In the genomic region with DNA sequence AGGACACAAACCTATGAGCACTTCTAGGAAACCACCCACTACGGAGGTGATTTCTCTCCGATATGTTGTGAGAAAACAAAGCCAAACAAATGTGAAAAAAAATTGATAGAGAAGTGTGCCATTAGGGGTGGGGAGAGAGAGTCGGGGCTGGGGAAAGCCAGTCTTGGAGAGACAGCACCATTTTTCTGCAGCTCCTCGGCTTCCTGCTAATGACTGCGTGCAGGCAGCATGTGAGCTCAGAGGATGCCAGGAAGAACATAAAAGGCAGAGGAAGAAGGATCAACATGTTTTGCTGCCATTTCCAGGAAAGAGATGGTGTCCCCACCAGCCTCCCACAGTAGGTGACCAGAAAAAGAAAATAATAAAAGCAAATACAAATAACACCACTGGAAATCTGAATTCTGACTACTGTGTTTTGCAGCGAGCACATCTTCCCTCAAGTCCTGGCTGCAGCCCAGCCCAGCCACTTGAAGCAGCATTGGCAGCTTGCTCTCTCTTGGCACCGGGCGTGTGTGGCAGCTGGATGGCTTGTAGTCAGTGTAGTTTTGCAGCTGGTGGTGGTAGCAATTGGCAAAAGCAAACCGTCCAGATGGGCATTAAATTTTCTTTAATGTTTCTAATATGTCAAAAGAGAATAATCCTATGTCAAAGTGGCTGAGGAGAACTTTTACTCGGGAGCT, we compare ENCODE assay signal across 8 mouse cellular contexts.
DNase-seq lines count a peak whose midpoint lies in the region; ATAC-seq and TF ChIP-seq lines count a peak whose summit lies in the region.

No protein-coding gene starts in this region.

- no peak for TF ChIP-seq EP300 in liver, postnatal 0 days (IDR thresholded peaks at IDR 0.05; ENCODE audit: low read depth)

- no peak overlapping the region for H3K9ac ChIP-seq in midbrain, embryonic 15.5 days
- no peak overlapping the region for H3K9ac ChIP-seq in liver, postnatal 0 days (replicated peaks)

- no peaks in the 10 kb centered on the region for H3K9me3 ChIP-seq in midbrain, embryonic 15.5 days
- no peaks in the 10 kb centered on the region for H3K9me3 ChIP-seq in midbrain, embryonic 10.5 days (replicated peaks)
- H3K9me3 ChIP-seq in liver, postnatal 0 days (ENCODE audit: low read length): no peaks in the 10 kb centered on the region

- H3K27ac ChIP-seq in midbrain, embryonic 15.5 days: 0 out of 2 replicates have a peak overlapping the region, but pooled peaks have one; percentile 8
- H3K27ac ChIP-seq in midbrain, embryonic 10.5 days (replicated peaks): no peak overlapping the region
- H3K27ac ChIP-seq in liver, postnatal 0 days (ENCODE audit: low read depth): no peak overlapping the region

- H3K4me2 ChIP-seq in midbrain, embryonic 15.5 days: no peak overlapping the region
- no peak overlapping the region for H3K4me2 ChIP-seq in liver, postnatal 0 days (ENCODE audit: low read depth, low read length)

- H3K4me1 ChIP-seq in midbrain, embryonic 15.5 days: no peaks in the 10 kb centered on the region
- H3K4me1 ChIP-seq in midbrain, embryonic 10.5 days: no peaks in the 10 kb centered on the region; the same call in 1 of the 2 replicates
- no peaks in the 10 kb centered on the region for H3K4me1 ChIP-seq in liver, postnatal 0 days (ENCODE audit: insufficient read depth)

- no peaks in the 10 kb centered on the region for H3K27me3 ChIP-seq in midbrain, embryonic 15.5 days (replicated peaks)
- no peaks in the 10 kb centered on the region for H3K27me3 ChIP-seq in midbrain, embryonic 10.5 days (ENCODE audit: low read depth, poor library complexity, severe bottlenecking)
- no peaks in the 10 kb centered on the region for H3K27me3 ChIP-seq in liver, postnatal 0 days (ENCODE audit: insufficient read depth, low read length)

- WGBS in midbrain, embryonic 15.5 days: 76% methylated on average over 10 of the region's 10 CpGs
- WGBS in midbrain, embryonic 10.5 days: 92% methylated on average over 10 of the region's 10 CpGs
- WGBS in liver, postnatal 0 days (ENCODE audit: insufficient replicate concordance): 78% methylated on average over 10 of the region's 10 CpGs

- no peak; the same call in 1 of the 2 replicates for ATAC-seq in midbrain, embryonic 15.5 days (replicated peaks)
- ATAC-seq in liver, postnatal 0 days: no peak

- peak; percentile 48 for DNase-seq in adrenal gland, postnatal 14 days
- DNase-seq in adrenal gland, postnatal 4 days (ENCODE audit: low spot score in 2 of 2): no peak
- DNase-seq in midbrain, embryonic 10.5 days (ENCODE audit: low spot score): no peak
- DNase-seq in layer of hippocampus, adult 18-20 months (ENCODE audit: low spot score in 2 of 2): peak; percentile 50 to 70
- DNase-seq in right cerebral cortex, postnatal 10 days (ENCODE audit: low spot score in 2 of 2): peak; percentile 89 to 90
- no peak for DNase-seq in yolk sac, embryonic 10.5 days (ENCODE audit: low spot score)
- no peak for DNase-seq in liver, postnatal 0 days

- H3K4me3 ChIP-seq in midbrain, embryonic 15.5 days: no peak overlapping the region
- H3K4me3 ChIP-seq in midbrain, embryonic 10.5 days: no peak overlapping the region
- H3K4me3 ChIP-seq in liver, postnatal 0 days (ENCODE audit: low read depth, low read length): no peak overlapping the region

- H3K36me3 ChIP-seq in midbrain, embryonic 15.5 days (replicated peaks): no peaks in the 10 kb centered on the region
- no peaks in the 10 kb centered on the region for H3K36me3 ChIP-seq in midbrain, embryonic 10.5 days
- H3K36me3 ChIP-seq in liver, postnatal 0 days (replicated peaks; ENCODE audit: insufficient read depth, low read length): no peaks in the 10 kb centered on the region

- TF ChIP-seq CTCF in liver, postnatal 0 days (IDR thresholded peaks at IDR 0.05; ENCODE audit: low read depth): no peak

Comparison
In these comparisons a context has a peak if more than half of its experiments do, and no peak if none do; other contexts are left out.
1. DNase-seq: peak in adrenal gland, postnatal 14 days (single experiment), layer of hippocampus, adult 18-20 months (2 of 2) and right cerebral cortex, postnatal 10 days (2 of 2); none in adrenal gland, postnatal 4 days (0 of 2), midbrain, embryonic 10.5 days (single experiment), yolk sac, embryonic 10.5 days (single experiment) and liver, postnatal 0 days (single experiment).